Mouse (Mus musculus) brain, embryonic 14.5 days (tissue): Measurements from ENCODE around the gene Lpp.

Source experiments
- CTCF ChIP-seq: fragments of 200-500 bp; IDR thresholded peaks from 2 replicates; pipeline ENCODE4 v1.5.1; 2012; ENCODE audit warnings: inconsistent platforms, mild to moderate bottlenecking, moderate library complexity, borderline replicate concordance; ENCODE audit not compliant: insufficient read depth, insufficient read length; ENCODE audit errors: extremely low read depth
- POLR2A ChIP-seq: fragments of 200-500 bp; IDR thresholded peaks from 2 replicates; pipeline ENCODE4 v1.6.1; 2012; ENCODE audit warnings: mild to moderate bottlenecking, inconsistent platforms, borderline replicate concordance; ENCODE audit not compliant: poor library complexity, insufficient read depth, insufficient read length, severe bottlenecking; ENCODE audit errors: extremely low read depth

DNA sequence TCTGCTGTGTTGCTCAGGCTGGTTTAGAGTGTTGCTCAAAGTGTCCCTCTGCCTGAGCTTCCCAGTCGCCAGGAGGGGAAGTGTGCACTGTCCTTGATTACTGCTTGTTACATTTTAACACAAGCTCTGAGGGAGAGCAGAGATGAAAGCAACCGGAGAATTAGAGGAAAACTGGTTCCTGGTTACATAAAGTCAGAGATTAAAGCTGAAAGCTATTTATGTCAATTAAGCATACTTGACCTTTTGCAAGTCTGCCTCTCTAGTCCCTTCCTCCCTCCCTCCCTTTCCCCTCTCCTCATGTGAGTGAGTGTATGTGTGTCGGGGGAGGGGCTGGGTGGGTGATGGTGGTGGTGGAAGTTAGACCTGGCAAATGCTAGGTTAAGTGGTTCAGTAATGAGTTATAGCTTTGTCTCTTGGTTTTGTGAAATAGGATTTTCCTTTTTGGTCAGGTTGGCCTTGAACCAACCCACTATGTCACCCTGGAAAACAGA is 83.6 kb downstream of the Lpp start:
- no peak for TF ChIP-seq CTCF
- TF ChIP-seq POLR2A = no peak
